Mouse (Mus musculus) kidney, embryonic 15.5 days (tissue): Measurements from ENCODE around the gene Vwa5b1. TPM values are rescaled to one million over a fixed set of nuclear protein-coding genes. Genes with fewer than 3 reads are reported as not detected.

ENCODE experiments used
- ATAC-seq: fragments of 200-750 bp; cut with Nextera tagmentation; replicated peaks from 2 replicates; pipeline ENCODE4 v1.8.0; 2017; ENCODE audit warnings: moderate TSS enrichment; ENCODE audit not compliant: low FRiP score
- H3K27ac ChIP-seq: fragments of 300-500 bp; sonication (generic); 2 replicates; pipeline ENCODE4 v1.5.1; 2015; ENCODE audit warnings: mild to moderate bottlenecking, inconsistent platforms
- H3K27me3 ChIP-seq: fragments of 300-500 bp; sonication (generic); 2 replicates; pipeline ENCODE4 v1.6.1; 2015; ENCODE audit warnings: inconsistent platforms
- H3K36me3 ChIP-seq: fragments of 300-500 bp; sonication (generic); 2 replicates; pipeline ENCODE4 v1.6.1; 2015; ENCODE audit warnings: inconsistent platforms
- H3K4me1 ChIP-seq: fragments of 300-500 bp; sonication (generic); 2 replicates; pipeline ENCODE4 v1.6.1; 2015; ENCODE audit warnings: inconsistent platforms
- H3K4me2 ChIP-seq: fragments of 300-500 bp; sonication (generic); 2 replicates; pipeline ENCODE4 v1.6.1; 2015; ENCODE audit warnings: moderate library complexity, mild to moderate bottlenecking, inconsistent platforms
- H3K4me3 ChIP-seq: fragments of 300-500 bp; sonication (generic); replicated peaks from 2 replicates; pipeline ENCODE4 v1.5.1; 2015; ENCODE audit warnings: mild to moderate bottlenecking, inconsistent platforms
- H3K9ac ChIP-seq: fragments of 300-500 bp; sonication (generic); 2 replicates; pipeline ENCODE4 v1.6.1; 2015; ENCODE audit warnings: mild to moderate bottlenecking, inconsistent platforms
- H3K9me3 ChIP-seq: fragments of 300-500 bp; sonication (generic); replicated peaks from 2 replicates; pipeline ENCODE4 v1.6.1; 2016; ENCODE audit warnings: inconsistent platforms
- WGBS: fragments of 180-500 bp; shearing (Covaris S2); methylation state at CpG from one replicate; pipeline ENCODE4 v1.1.7; 2015; ENCODE audit warnings: mixed read lengths; 5-methylcytosine and 5-hydroxymethylcytosine counted together
- polyA plus RNA-seq: library from polyadenylated mRNA; unstranded; fragments of >200 nt; fragmentation: Nextera tagmentation; extraction: Ambion mirVana; gene quantifications from 2 replicates; pipeline ENCODE4 v1.2.1, GENCODE M21; 2015

Gene Vwa5b1
- 0.08 and 0.12 TPM in 2 replicates for polyA plus RNA-seq

- no peak within 1 kb of the TSS for H3K9ac ChIP-seq
- no peak within 1 kb of the TSS for H3K27ac ChIP-seq
- peaks cover 9% of the 10 kb centered on the region for H3K4me1 ChIP-seq
- no peak for ATAC-seq
- H3K36me3 ChIP-seq: no peaks in the 10 kb centered on the region
- 21% methylated on average over 8 of the region's 8 CpGs for WGBS
- no peak within 1 kb of the TSS for H3K4me2 ChIP-seq
- H3K4me3 ChIP-seq: no peak within 1 kb of the TSS
- H3K27me3 ChIP-seq: no peaks in the 10 kb centered on the region
- H3K9me3 ChIP-seq: no peaks in the 10 kb centered on the region
Observed at GRCm38 (mm10) chr4:138635428-138636145, at the start of gene Vwa5b1. Gene Vwa5b1, minus strand, starts transcription at chr4:138635884.

- H3K4me2 ChIP-seq: no peak overlapping the region
- no peaks in the 10 kb centered on the region for H3K4me1 ChIP-seq
- H3K4me3 ChIP-seq: no peak overlapping the region
- H3K27me3 ChIP-seq: peaks cover 16% of the 10 kb centered on the region; the same call in 1 of the 2 replicates
- ATAC-seq: no peak
- H3K9ac ChIP-seq: no peak overlapping the region
- H3K36me3 ChIP-seq: no peaks in the 10 kb centered on the region
- 69% methylated on average over 2 of the region's 2 CpGs for WGBS
- no peak overlapping the region for H3K27ac ChIP-seq
- H3K9me3 ChIP-seq: no peaks in the 10 kb centered on the region
Observed at GRCm38 (mm10) chr4:138682760-138683159, 47.1 kb upstream of the Vwa5b1 start.

GRCm38 (mm10) chr4:138680124-138680523 lies 44.4 kb upstream of the Vwa5b1 start:
- 60% methylated on average over 4 of the region's 4 CpGs for WGBS
- no peak for ATAC-seq
- H3K9me3 ChIP-seq: no peaks in the 10 kb centered on the region

GRCm38 (mm10) chr4:138677579-138677978 lies 41.9 kb upstream of the Vwa5b1 start:
- H3K36me3 ChIP-seq: no peaks in the 10 kb centered on the region
- WGBS: 25% methylated on average over 16 of the region's 16 CpGs
- no peak for ATAC-seq
- no peak overlapping the region for H3K4me2 ChIP-seq
- H3K27me3 ChIP-seq: peaks cover 19% of the 10 kb centered on the region
- H3K9ac ChIP-seq: no peak overlapping the region
- no peak overlapping the region for H3K27ac ChIP-seq
- H3K4me1 ChIP-seq: no peaks in the 10 kb centered on the region
- H3K9me3 ChIP-seq: no peaks in the 10 kb centered on the region
- no peak overlapping the region for H3K4me3 ChIP-seq

More at GRCm38 (mm10) chr4:138680124-138680523, 44.4 kb upstream of the Vwa5b1 start:
- H3K9ac ChIP-seq: no peak overlapping the region
- no peaks in the 10 kb centered on the region for H3K4me1 ChIP-seq
- H3K4me2 ChIP-seq: no peak overlapping the region
- no peak overlapping the region for H3K27ac ChIP-seq
- H3K4me3 ChIP-seq: no peak overlapping the region
- H3K27me3 ChIP-seq: peaks cover 19% of the 10 kb centered on the region
- H3K36me3 ChIP-seq: no peaks in the 10 kb centered on the region

- Histone ChIP-seq H3K4me3 (no peak overlapping the region), H3K4me2 (no peak overlapping the region), H3K27ac (no peak overlapping the region), H3K9me3 (no peaks in the 10 kb centered on the region), H3K36me3 (no peaks in the 10 kb centered on the region), H3K27me3 (peaks cover 19% of the 10 kb centered on the region), H3K4me1 (no peaks in the 10 kb centered on the region), H3K9ac (no peak overlapping the region)
- WGBS: 11% methylated on average over 16 of the region's 16 CpGs
- no peak for ATAC-seq
Observed at GRCm38 (mm10) chr4:138676480-138676879, 40.8 kb upstream of the Vwa5b1 start.

- ATAC-seq: no peak
- no peak overlapping the region for H3K9ac ChIP-seq
- no peaks in the 10 kb centered on the region for H3K9me3 ChIP-seq
- 66% methylated on average over 4 of the region's 4 CpGs for WGBS
- H3K27ac ChIP-seq: no peak overlapping the region
- peaks cover 13% of the 10 kb centered on the region for H3K27me3 ChIP-seq
- H3K4me2 ChIP-seq: no peak overlapping the region
- no peak overlapping the region for H3K4me3 ChIP-seq
- H3K4me1 ChIP-seq: no peaks in the 10 kb centered on the region
- H3K36me3 ChIP-seq: no peaks in the 10 kb centered on the region
Observed at GRCm38 (mm10) chr4:138672160-138672559, 36.5 kb upstream of the Vwa5b1 start.

- no peaks in the 10 kb centered on the region for H3K9me3 ChIP-seq
- ATAC-seq: no peak
- no peaks in the 10 kb centered on the region for H3K36me3 ChIP-seq
- no peak overlapping the region for H3K4me3 ChIP-seq
- H3K9ac ChIP-seq: no peak overlapping the region
- 54% methylated on average over 11 of the region's 11 CpGs for WGBS
- H3K27me3 ChIP-seq: peaks cover 4% of the 10 kb centered on the region; the same call in 1 of the 2 replicates
- no peak overlapping the region for H3K4me2 ChIP-seq
- no peak overlapping the region for H3K27ac ChIP-seq
- no peaks in the 10 kb centered on the region for H3K4me1 ChIP-seq
Observed at GRCm38 (mm10) chr4:138670093-138670889, 34.6 kb upstream of the Vwa5b1 start.

GRCm38 (mm10) chr4:138666521-138666920 lies 30.8 kb upstream of the Vwa5b1 start:
- Histone ChIP-seq H3K27me3 (0 out of 2 replicates have a peak, but pooled peaks cover 3% of the 10 kb centered on the region), H3K27ac (no peak overlapping the region), H3K9ac (no peak overlapping the region), H3K4me1 (no peaks in the 10 kb centered on the region), H3K4me2 (no peak overlapping the region), H3K9me3 (no peaks in the 10 kb centered on the region), H3K36me3 (no peaks in the 10 kb centered on the region), H3K4me3 (no peak overlapping the region)
- 66% methylated on average over 10 of the region's 10 CpGs for WGBS
- ATAC-seq: no peak

GRCm38 (mm10) chr4:138659936-138660602 lies 24.4 kb upstream of the Vwa5b1 start:
- 81% methylated on average over 11 of the region's 11 CpGs for WGBS

GRCm38 (mm10) chr4:138653056-138653455 lies 17.4 kb upstream of the Vwa5b1 start:
- no peaks in the 10 kb centered on the region for H3K9me3 ChIP-seq
- peaks cover 10% of the 10 kb centered on the region for H3K4me1 ChIP-seq
- no peaks in the 10 kb centered on the region for H3K36me3 ChIP-seq
- no peak overlapping the region for H3K9ac ChIP-seq
- 41% methylated on average over 6 of the region's 6 CpGs for WGBS
- no peak overlapping the region for H3K4me2 ChIP-seq
- no peak for ATAC-seq
- no peak overlapping the region for H3K27ac ChIP-seq
- no peaks in the 10 kb centered on the region for H3K27me3 ChIP-seq
- no peak overlapping the region for H3K4me3 ChIP-seq

More at GRCm38 (mm10) chr4:138659936-138660602, 24.4 kb upstream of the Vwa5b1 start:
- no peaks in the 10 kb centered on the region for H3K36me3 ChIP-seq
- H3K4me1 ChIP-seq: no peaks in the 10 kb centered on the region
- H3K4me3 ChIP-seq: no peak overlapping the region
- 0 out of 2 replicates have a peak, but pooled peaks cover 3% of the 10 kb centered on the region for H3K27me3 ChIP-seq
- H3K9me3 ChIP-seq: no peaks in the 10 kb centered on the region
- no peak overlapping the region for H3K4me2 ChIP-seq
- no peak overlapping the region for H3K9ac ChIP-seq
- no peak overlapping the region for H3K27ac ChIP-seq
- ATAC-seq: no peak

GRCm38 (mm10) chr4:138651881-138652280 lies 16.2 kb upstream of the Vwa5b1 start:
- ATAC-seq: no peak
- H3K4me1 ChIP-seq: peaks cover 21% of the 10 kb centered on the region
- H3K4me2 ChIP-seq: no peak overlapping the region
- no peak overlapping the region for H3K27ac ChIP-seq
- WGBS: 86% methylated on average over 4 of the region's 4 CpGs
- no peak overlapping the region for H3K4me3 ChIP-seq
- H3K9me3 ChIP-seq: no peaks in the 10 kb centered on the region
- no peaks in the 10 kb centered on the region for H3K36me3 ChIP-seq
- no peak overlapping the region for H3K9ac ChIP-seq
- H3K27me3 ChIP-seq: no peaks in the 10 kb centered on the region
